ENCODE assay signal across 25 mouse cellular contexts in genomic region chr14:38320619-38321340, GRCm38 (mm10).
A peak's percentile ranks its signal among the peaks of the same experiment; 100 is the strongest.
DNase-seq lines count a peak whose midpoint lies in the region; ATAC-seq and TF ChIP-seq lines count a peak whose summit lies in the region.
"Had no signal": no experiment of that assay in that cellular context is flagged by ENCODE, and none has a peak within 500 bp of the region (broad histone marks: within the 10 kb centered on the region; RNA-seq: fewer than 3 reads in every experiment).

No protein-coding gene starts in this region.

- H3K27me3 ChIP-seq in hindbrain, embryonic 11.5 days (ENCODE audit: control insufficient read depth, insufficient read depth, low read length), result no peaks in the 10 kb centered on the region
- H3K27me3 ChIP-seq in hindbrain, postnatal 0 days (ENCODE audit: insufficient read depth, low read length), result no peaks in the 10 kb centered on the region
- no peaks in the 10 kb centered on the region for H3K27me3 ChIP-seq in neural tube, embryonic 12.5 days (replicated peaks)
- H3K27me3 ChIP-seq in neural tube, embryonic 15.5 days (replicated peaks), result no peaks in the 10 kb centered on the region
- H3K27me3 ChIP-seq: CH12.LX; embryonic facial prominence, embryonic 15.5 days; limb, embryonic 13.5 days; liver, embryonic 12.5 days; stomach, embryonic 15.5 days had no signal

- H3K4me1 ChIP-seq in hindbrain, embryonic 11.5 days (replicated peaks; ENCODE audit: control insufficient read depth, insufficient read depth, low read length), result no peaks in the 10 kb centered on the region
- H3K4me1 ChIP-seq in hindbrain, postnatal 0 days (ENCODE audit: insufficient read depth, low read length), result no peaks in the 10 kb centered on the region
- H3K4me1 ChIP-seq in neural tube, embryonic 12.5 days, result no peaks in the 10 kb centered on the region
- H3K4me1 ChIP-seq in neural tube, embryonic 15.5 days, result no peaks in the 10 kb centered on the region
- H3K4me1 ChIP-seq: embryonic facial prominence, embryonic 15.5 days; heart, embryonic 10.5 days; limb, embryonic 13.5 days; liver, embryonic 12.5 days; stomach, embryonic 15.5 days had no signal

- no peaks in the 10 kb centered on the region for H3K36me3 ChIP-seq in hindbrain, embryonic 11.5 days (ENCODE audit: control insufficient read depth, insufficient read depth, low read length)
- no peaks in the 10 kb centered on the region for H3K36me3 ChIP-seq in hindbrain, postnatal 0 days (ENCODE audit: insufficient read depth, low read length)
- no peaks in the 10 kb centered on the region for H3K36me3 ChIP-seq in neural tube, embryonic 12.5 days
- no peaks in the 10 kb centered on the region for H3K36me3 ChIP-seq in neural tube, embryonic 15.5 days
- H3K36me3 ChIP-seq: embryonic facial prominence, embryonic 15.5 days; heart, embryonic 10.5 days; limb, embryonic 13.5 days; liver, embryonic 12.5 days; stomach, embryonic 15.5 days had no signal

- TF ChIP-seq CTCF in hindbrain, postnatal 0 days (IDR thresholded peaks at IDR 0.05; ENCODE audit: low read depth), result no peak

- H3K4me2 ChIP-seq in hindbrain, embryonic 11.5 days (replicated peaks; ENCODE audit: low read depth, low read length), result no peak overlapping the region
- no peak overlapping the region for H3K4me2 ChIP-seq in hindbrain, postnatal 0 days (ENCODE audit: low read depth, low read length)
- H3K4me2 ChIP-seq in neural tube, embryonic 12.5 days (replicated peaks), result no peak overlapping the region
- no peak overlapping the region for H3K4me2 ChIP-seq in neural tube, embryonic 15.5 days
- H3K4me2 ChIP-seq: embryonic facial prominence, embryonic 15.5 days; limb, embryonic 13.5 days; liver, embryonic 12.5 days; stomach, embryonic 15.5 days had no signal

- H3K27ac ChIP-seq in hindbrain, embryonic 11.5 days (ENCODE audit: low read depth, low read length), result no peak overlapping the region
- no peak overlapping the region for H3K27ac ChIP-seq in hindbrain, postnatal 0 days
- no peak overlapping the region for H3K27ac ChIP-seq in neural tube, embryonic 12.5 days
- no peak overlapping the region for H3K27ac ChIP-seq in neural tube, embryonic 15.5 days (replicated peaks)
- H3K27ac ChIP-seq: embryonic facial prominence, embryonic 15.5 days; gastrocnemius, adult 2 months; heart, embryonic 10.5 days; kidney, postnatal 0 days; limb, embryonic 13.5 days; liver, embryonic 12.5 days; stomach, embryonic 15.5 days had no signal

- H3K9me3 ChIP-seq in hindbrain, embryonic 11.5 days (ENCODE audit: control insufficient read depth, low read length), result no peaks in the 10 kb centered on the region
- no peaks in the 10 kb centered on the region for H3K9me3 ChIP-seq in hindbrain, postnatal 0 days (ENCODE audit: low read length)
- H3K9me3 ChIP-seq in neural tube, embryonic 12.5 days, result 0 out of 2 replicates have a peak, but pooled peaks cover 3% of the 10 kb centered on the region
- H3K9me3 ChIP-seq in neural tube, embryonic 15.5 days (replicated peaks), result no peaks in the 10 kb centered on the region
- H3K9me3 ChIP-seq: heart, embryonic 10.5 days; limb, embryonic 13.5 days; liver, embryonic 12.5 days; stomach, embryonic 15.5 days had no signal

- 90% methylated on average over 1 of the region's 1 CpGs for WGBS in hindbrain, embryonic 11.5 days
- 91% methylated on average over 1 of the region's 1 CpGs for WGBS in hindbrain, postnatal 0 days
- 90% methylated on average over 1 of the region's 1 CpGs for WGBS in neural tube, embryonic 12.5 days
- 88% methylated on average over 1 of the region's 1 CpGs for WGBS in neural tube, embryonic 15.5 days

- DNase-seq in hindbrain, embryonic 11.5 days (ENCODE audit: low spot score), result peak; percentile 15
- no peak for DNase-seq in hindbrain, postnatal 0 days (ENCODE audit: low spot score)
- DNase-seq in embryo, embryonic 10.5 days (ENCODE audit: low spot score), result peak; percentile 10
- no peak for DNase-seq in frontal cortex, postnatal 36 days (ENCODE audit: low spot score in 2 of 2)
- no peak for DNase-seq in thymus, postnatal 14 days
- DNase-seq: B cell, adult 2 months; cerebellum, adult 11-12 months; cerebellum, postnatal 10 days; gastrocnemius, adult 2 months; heart, postnatal 4 days; kidney, adult 2 months; layer of hippocampus, adult 9-11 months; lung, adult 18-20 months; lung, postnatal 14 days; thymus, postnatal 36 days had no signal

- H3K9ac ChIP-seq in hindbrain, embryonic 11.5 days (ENCODE audit: low read depth, low read length), result no peak overlapping the region
- H3K9ac ChIP-seq in hindbrain, postnatal 0 days (replicated peaks; ENCODE audit: low read length), result no peak overlapping the region
- no peak overlapping the region for H3K9ac ChIP-seq in neural tube, embryonic 12.5 days
- H3K9ac ChIP-seq in neural tube, embryonic 15.5 days (replicated peaks), result no peak overlapping the region
- H3K9ac ChIP-seq: embryonic facial prominence, embryonic 15.5 days; limb, embryonic 13.5 days; liver, embryonic 12.5 days; stomach, embryonic 15.5 days had no signal

- ATAC-seq in hindbrain, embryonic 11.5 days (ENCODE audit: low FRiP score), result peak; percentile 80
- ATAC-seq in hindbrain, postnatal 0 days, result no peak
- ATAC-seq in neural tube, embryonic 12.5 days (ENCODE audit: low FRiP score, low read depth), result peak; percentile 66
- no peak for ATAC-seq in neural tube, embryonic 15.5 days (ENCODE audit: low FRiP score)
- ATAC-seq: inflammation-experienced regulatory T-cells, adult 6 months; liver, embryonic 12.5 days had no signal

- H3K4me3 ChIP-seq in hindbrain, embryonic 11.5 days (ENCODE audit: low read depth, low read length), result no peak overlapping the region
- no peak overlapping the region for H3K4me3 ChIP-seq in hindbrain, postnatal 0 days (ENCODE audit: low read length)
- H3K4me3 ChIP-seq in neural tube, embryonic 12.5 days, result no peak overlapping the region
- no peak overlapping the region for H3K4me3 ChIP-seq in neural tube, embryonic 15.5 days (replicated peaks)
- H3K4me3 ChIP-seq: embryonic facial prominence, embryonic 15.5 days; gastrocnemius, adult 2 months; heart, embryonic 10.5 days; limb, embryonic 13.5 days; liver, embryonic 12.5 days; stomach, embryonic 15.5 days had no signal

Comparison
In these comparisons a context has a peak if more than half of its experiments do, and no peak if none do; other contexts are left out.
1. ATAC-seq: peak in hindbrain, embryonic 11.5 days (single experiment) and neural tube, embryonic 12.5 days (single experiment); none in hindbrain, postnatal 0 days (single experiment) and neural tube, embryonic 15.5 days (single experiment).
2. DNase-seq: peak in hindbrain, embryonic 11.5 days (single experiment) and embryo, embryonic 10.5 days (single experiment); none in hindbrain, postnatal 0 days (single experiment), frontal cortex, postnatal 36 days (0 of 2) and thymus, postnatal 14 days (single experiment).